Mouse (Mus musculus) kidney, adult 2 months (tissue): ENCODE results near the gene Tiam1.

ENCODE experiments used
- CTCF ChIP-seq: fragments of 200-500 bp; conservative IDR thresholded peaks from 2 replicates; pipeline ENCODE4 v1.5.1; 2011; ENCODE audit warnings: low read depth, mild to moderate bottlenecking, control low read depth, low read length, moderate library complexity, mixed read lengths; ENCODE audit not compliant: insufficient read depth, insufficient read length
- POLR2A ChIP-seq: fragments of 200-500 bp; IDR thresholded peaks from one replicate; pipeline ENCODE4 v1.6.1; 2011; ENCODE audit warnings: low read depth, low read length, control low read depth

DNA sequence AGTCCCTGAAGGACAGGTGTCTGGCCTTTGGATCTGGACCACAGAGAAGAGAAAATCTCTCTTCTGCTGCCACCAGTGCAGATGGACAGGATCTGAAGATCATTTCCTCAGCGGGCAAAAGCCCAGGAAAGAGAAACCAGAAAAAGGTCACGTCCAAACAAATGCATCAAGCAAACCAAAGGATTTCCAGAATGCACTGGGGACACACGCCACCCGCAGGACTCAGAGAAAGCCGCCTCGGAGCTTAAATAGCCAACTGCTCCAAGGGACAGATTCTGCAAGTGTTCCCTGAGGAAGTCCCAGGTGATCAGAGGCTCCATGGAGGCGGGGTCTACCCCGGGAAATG is 119.9 kb downstream of the Tiam1 start:
- TF ChIP-seq POLR2A (no peak), CTCF (no peak)
